Mouse (Mus musculus) limb, embryonic 13.5 days (tissue): ENCODE measurements around the gene Nfia. TPM values are rescaled to one million over a fixed set of nuclear protein-coding genes. Genes with fewer than 3 reads are reported as not detected.

ENCODE experiments used
- ATAC-seq: fragments of 200-750 bp; cut with Nextera tagmentation; 2 replicates; pipeline ENCODE4 v1.8.0; 2017; ENCODE audit warnings: low read depth, moderate number of reproducible peaks, moderate TSS enrichment; ENCODE audit not compliant: low FRiP score
- H3K27ac ChIP-seq: fragments of 300-500 bp; sonication (generic); 2 replicates; pipeline ENCODE4 v1.5.1; 2015; ENCODE audit warnings: inconsistent platforms, mild to moderate bottlenecking, moderate library complexity
- H3K27me3 ChIP-seq: fragments of 300-500 bp; sonication (generic); 2 replicates; pipeline ENCODE4 v1.6.1; 2015; ENCODE audit warnings: mild to moderate bottlenecking, inconsistent platforms
- H3K36me3 ChIP-seq: fragments of 300-500 bp; sonication (generic); 2 replicates; pipeline ENCODE4 v1.6.1; 2015; ENCODE audit warnings: inconsistent platforms, mild to moderate bottlenecking, moderate library complexity
- H3K4me1 ChIP-seq: fragments of 300-500 bp; sonication (generic); 2 replicates; pipeline ENCODE4 v1.6.1; 2015; ENCODE audit warnings: inconsistent platforms
- H3K4me2 ChIP-seq: fragments of 300-500 bp; sonication (generic); replicated peaks from 2 replicates; pipeline ENCODE4 v1.6.1; 2015; ENCODE audit warnings: inconsistent platforms, mild to moderate bottlenecking, moderate library complexity
- H3K4me3 ChIP-seq: fragments of 300-500 bp; sonication (generic); 2 replicates; pipeline ENCODE4 v1.5.1; 2015; ENCODE audit warnings: moderate library complexity, mild to moderate bottlenecking, inconsistent platforms
- H3K9ac ChIP-seq: fragments of 300-500 bp; sonication (generic); 2 replicates; pipeline ENCODE4 v1.6.1; 2015; ENCODE audit warnings: mild to moderate bottlenecking, inconsistent platforms
- H3K9me3 ChIP-seq: fragments of 300-500 bp; sonication (generic); 2 replicates; pipeline ENCODE4 v1.6.1; 2016; ENCODE audit warnings: inconsistent platforms
- WGBS: fragments of 180-500 bp; shearing (Covaris S2); methylation state at CpG from one replicate; pipeline ENCODE4 v1.1.7; 2015; 5-methylcytosine and 5-hydroxymethylcytosine counted together
- polyA plus RNA-seq: library from polyadenylated mRNA; unstranded; fragments of >200 nt; fragmentation: Nextera tagmentation; extraction: Ambion mirVana; gene quantifications from 2 replicates; pipeline ENCODE4 v1.2.1, GENCODE M21; 2015

The Nfia gene
- polyA plus RNA-seq, 1 experiment from 2014 or later, result 88.3 TPM

- Histone ChIP-seq H3K36me3 (0 out of 2 replicates have a peak, but pooled peaks cover 3% of the 10 kb centered on the region), H3K27ac (no peak overlapping the region), H3K9me3 (no peaks in the 10 kb centered on the region), H3K27me3 (no peaks in the 10 kb centered on the region), H3K4me1 (peaks cover 30% of the 10 kb centered on the region), H3K9ac (no peak overlapping the region), H3K4me2 (no peak overlapping the region), H3K4me3 (no peak overlapping the region)
- no peak for ATAC-seq
- 37% methylated on average over 3 of the region's 3 CpGs for WGBS
These were observed 219.3 kb downstream of the Nfia start for GRCm38 (mm10) chr4:97991880-97992279.

- WGBS, result 82% methylated on average over 8 of the region's 8 CpGs
- Histone ChIP-seq H3K27ac (no peak overlapping the region), H3K27me3 (no peaks in the 10 kb centered on the region), H3K9me3 (no peaks in the 10 kb centered on the region), H3K36me3 (peaks cover 14% of the 10 kb centered on the region; the same call in 1 of the 2 replicates), H3K4me3 (no peak overlapping the region), H3K9ac (no peak overlapping the region), H3K4me2 (no peak overlapping the region), H3K4me1 (peaks cover 15% of the 10 kb centered on the region)
- ATAC-seq, result no peak
These were observed 223.6 kb downstream of the Nfia start for GRCm38 (mm10) chr4:97995911-97996712.

GRCm38 (mm10) chr4:97997151-97997817 is 224.8 kb downstream of the Nfia start:
- no peaks in the 10 kb centered on the region for H3K9me3 ChIP-seq
- no peak overlapping the region for H3K27ac ChIP-seq
- H3K4me1 ChIP-seq, result peaks cover 19% of the 10 kb centered on the region
- H3K4me2 ChIP-seq, result no peak overlapping the region
- no peak for ATAC-seq
- H3K9ac ChIP-seq, result no peak overlapping the region
- no peak overlapping the region for H3K4me3 ChIP-seq
- 85% methylated on average over 11 of the region's 11 CpGs for WGBS
- H3K36me3 ChIP-seq, result peaks cover 21% of the 10 kb centered on the region
- no peaks in the 10 kb centered on the region for H3K27me3 ChIP-seq

GRCm38 (mm10) chr4:98002206-98002605 is 229.7 kb downstream of the Nfia start:
- ATAC-seq, result no peak
- 83% methylated on average over 5 of the region's 5 CpGs for WGBS
- no peak overlapping the region for H3K4me2 ChIP-seq
- peaks cover 45% of the 10 kb centered on the region for H3K4me1 ChIP-seq
- no peak overlapping the region for H3K9ac ChIP-seq
- no peaks in the 10 kb centered on the region for H3K27me3 ChIP-seq
- no peak overlapping the region for H3K4me3 ChIP-seq
- no peaks in the 10 kb centered on the region for H3K9me3 ChIP-seq
- peaks cover 24% of the 10 kb centered on the region for H3K36me3 ChIP-seq
- no peak overlapping the region; the same call in 1 of the 2 replicates for H3K27ac ChIP-seq

GRCm38 (mm10) chr4:98003323-98004107 is 231.0 kb downstream of the Nfia start:
- no peak overlapping the region for H3K4me3 ChIP-seq
- no peak overlapping the region; the same call in 1 of the 2 replicates for H3K9ac ChIP-seq
- H3K27me3 ChIP-seq, result no peaks in the 10 kb centered on the region
- H3K9me3 ChIP-seq, result no peaks in the 10 kb centered on the region
- H3K27ac ChIP-seq, result peak overlapping the region; percentile 92
- WGBS, result 17% methylated on average over 12 of the region's 12 CpGs
- peak; percentile 72 for ATAC-seq
- peaks cover 23% of the 10 kb centered on the region for H3K36me3 ChIP-seq
- peak overlapping the region; percentile 35 for H3K4me2 ChIP-seq
- H3K4me1 ChIP-seq, result peaks cover 46% of the 10 kb centered on the region

DNA sequence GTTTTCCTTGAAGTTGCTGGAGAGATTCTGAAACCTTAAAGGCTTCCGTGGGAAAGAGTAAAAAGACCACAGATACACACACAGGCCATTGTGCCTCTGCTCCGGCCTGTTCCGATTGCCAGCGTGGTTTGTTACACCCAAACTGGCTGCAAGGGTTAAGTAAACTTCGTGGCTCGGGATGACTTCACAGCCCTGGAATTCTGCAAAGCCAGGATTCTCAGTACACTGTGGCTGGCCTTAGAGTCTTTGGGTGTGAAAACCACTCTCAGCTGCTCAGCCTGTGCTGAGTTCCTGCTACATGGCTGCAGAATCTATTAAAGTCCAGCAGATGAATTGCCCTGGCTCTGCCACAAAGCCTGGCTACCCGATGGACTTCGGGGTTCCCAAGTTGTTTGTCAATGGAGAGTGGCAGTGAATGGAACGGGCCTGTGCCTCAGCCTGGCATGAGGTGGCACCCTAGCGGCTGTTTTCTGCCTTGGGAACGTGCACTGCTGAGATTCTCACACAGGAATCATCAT is 231.6 kb downstream of the Nfia start:
- H3K4me1 ChIP-seq, result peaks cover 52% of the 10 kb centered on the region
- no peak overlapping the region for H3K4me3 ChIP-seq
- ATAC-seq, result peak; percentile 87
- peaks cover 23% of the 10 kb centered on the region for H3K36me3 ChIP-seq
- peak overlapping the region; percentile 39; the same call in 1 of the 2 replicates for H3K9ac ChIP-seq
- no peaks in the 10 kb centered on the region for H3K9me3 ChIP-seq
- WGBS, result 10% methylated on average over 11 of the region's 11 CpGs
- H3K4me2 ChIP-seq, result peak overlapping the region; percentile 35
- peak overlapping the region; percentile 92 for H3K27ac ChIP-seq
- no peaks in the 10 kb centered on the region for H3K27me3 ChIP-seq

DNA sequence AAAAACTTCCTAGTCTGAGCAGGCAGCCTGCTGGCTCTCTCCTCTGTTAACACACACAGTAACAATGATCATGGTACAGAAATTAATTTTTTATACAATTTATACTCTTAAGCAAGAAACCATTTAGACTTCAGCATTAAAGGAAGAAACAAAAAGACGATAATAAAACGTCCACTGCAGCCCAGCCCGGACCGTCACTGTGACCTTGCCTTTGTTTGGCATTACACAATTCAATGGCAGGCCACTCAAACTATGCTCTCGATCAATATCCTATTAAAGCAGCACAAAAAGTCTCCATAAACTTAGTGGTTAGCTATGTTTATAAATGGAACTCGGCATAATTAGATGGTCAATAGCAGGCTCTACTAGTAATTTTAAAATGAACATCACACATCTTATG is 232.5 kb downstream of the Nfia start:
- ATAC-seq, result no peak
- H3K4me3 ChIP-seq, result no peak overlapping the region
- peaks cover 61% of the 10 kb centered on the region for H3K4me1 ChIP-seq
- H3K27me3 ChIP-seq, result no peaks in the 10 kb centered on the region
- H3K36me3 ChIP-seq, result peaks cover 23% of the 10 kb centered on the region
- no peaks in the 10 kb centered on the region for H3K9me3 ChIP-seq
- 89% methylated on average over 6 of the region's 6 CpGs for WGBS
- no peak overlapping the region for H3K9ac ChIP-seq
- no peak overlapping the region; the same call in 1 of the 2 replicates for H3K4me2 ChIP-seq
- H3K27ac ChIP-seq, result peak overlapping the region; percentile 92

DNA sequence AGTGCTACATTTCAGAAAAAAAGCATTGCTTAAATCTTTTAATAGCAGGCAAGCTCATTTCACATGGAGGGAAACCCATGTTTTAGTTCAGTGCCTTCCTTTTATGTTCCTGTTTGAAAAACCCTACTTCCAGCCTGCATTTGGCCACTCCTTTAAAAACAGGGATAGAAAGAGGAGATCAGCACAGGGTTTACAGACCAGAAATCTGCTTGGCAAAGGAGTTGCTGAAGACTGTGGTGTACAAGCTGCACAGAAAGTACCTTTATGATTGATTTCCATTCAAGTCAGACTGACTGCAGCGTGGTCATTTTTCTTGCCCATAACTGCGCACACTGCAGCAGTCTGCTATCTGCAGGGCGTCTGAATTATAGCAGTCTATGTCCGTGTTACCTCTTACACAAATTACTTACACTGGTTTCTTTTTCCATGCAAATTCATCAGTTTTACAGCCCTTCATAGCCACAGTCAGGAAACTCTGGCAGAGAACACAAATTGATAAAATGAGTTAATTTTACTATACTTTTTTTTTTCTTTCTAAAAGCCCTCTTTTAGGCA is 236.4 kb downstream of the Nfia start:
- no peak overlapping the region for H3K4me3 ChIP-seq
- H3K4me1 ChIP-seq, result peaks cover 37% of the 10 kb centered on the region
- WGBS, result 32% methylated on average over 4 of the region's 4 CpGs
- H3K9ac ChIP-seq, result no peak overlapping the region
- H3K27ac ChIP-seq, result peak overlapping the region; percentile 55; the same call in 1 of the 2 replicates
- ATAC-seq, result no peak
- H3K9me3 ChIP-seq, result no peaks in the 10 kb centered on the region
- peaks cover 3% of the 10 kb centered on the region for H3K36me3 ChIP-seq
- H3K27me3 ChIP-seq, result no peaks in the 10 kb centered on the region
- no peak overlapping the region for H3K4me2 ChIP-seq

DNA sequence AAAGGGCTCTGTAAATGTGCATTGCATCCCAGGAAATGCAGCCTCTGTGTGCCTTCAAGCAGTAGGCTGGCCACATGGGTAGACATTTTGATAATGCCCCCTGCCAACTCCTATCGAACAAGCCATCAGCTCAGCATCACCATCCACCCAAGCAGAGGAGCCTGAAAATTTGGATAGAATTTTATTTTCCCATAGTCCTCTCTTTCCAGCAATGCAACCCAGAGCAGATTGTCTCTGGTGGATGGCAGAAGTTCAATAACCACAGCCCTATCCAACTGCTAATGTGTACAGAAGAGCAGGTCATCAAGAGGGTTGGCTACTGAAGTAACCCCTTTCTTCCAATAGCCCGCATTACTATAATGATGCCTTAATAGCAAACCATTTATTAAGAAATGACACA is 237.4 kb downstream of the Nfia start:
- Histone ChIP-seq H3K4me1 (peaks cover 26% of the 10 kb centered on the region), H3K27me3 (no peaks in the 10 kb centered on the region), H3K36me3 (peaks cover 13% of the 10 kb centered on the region), H3K27ac (no peak overlapping the region), H3K9ac (no peak overlapping the region), H3K9me3 (no peaks in the 10 kb centered on the region), H3K4me3 (no peak overlapping the region), H3K4me2 (no peak overlapping the region)
- no peak for ATAC-seq
- WGBS, result 88% methylated on average over 2 of the region's 2 CpGs

DNA sequence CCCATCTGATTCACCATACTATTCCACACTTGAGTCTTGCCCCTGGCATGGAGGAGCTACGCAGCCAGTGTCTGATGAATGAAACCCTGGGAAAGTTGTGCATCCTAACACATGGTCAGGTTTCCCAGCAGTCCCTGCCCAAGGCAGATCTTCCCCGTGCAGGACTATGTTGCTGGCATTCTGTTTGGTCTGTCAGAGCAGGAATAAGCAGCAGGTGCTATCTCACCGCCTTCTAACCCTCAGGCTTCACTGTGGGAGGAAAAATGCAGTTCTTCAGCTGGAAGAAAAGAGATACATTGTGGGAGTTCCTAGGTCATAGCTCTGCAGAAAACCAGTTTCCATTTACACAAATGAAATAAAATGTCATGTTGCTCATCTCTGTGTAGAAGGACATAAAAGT is 247.3 kb downstream of the Nfia start:
- Histone ChIP-seq H3K4me3 (no peak overlapping the region), H3K4me2 (no peak overlapping the region), H3K4me1 (peaks cover 21% of the 10 kb centered on the region), H3K9ac (no peak overlapping the region), H3K36me3 (peaks cover 79% of the 10 kb centered on the region), H3K9me3 (no peaks in the 10 kb centered on the region), H3K27ac (no peak overlapping the region), H3K27me3 (no peaks in the 10 kb centered on the region)
- 80% methylated on average over 3 of the region's 3 CpGs for WGBS
- ATAC-seq, result no peak

GRCm38 (mm10) chr4:98020836-98021235 is 248.3 kb downstream of the Nfia start:
- Histone ChIP-seq H3K4me3 (no peak overlapping the region), H3K27me3 (no peaks in the 10 kb centered on the region), H3K27ac (no peak overlapping the region), H3K9me3 (no peaks in the 10 kb centered on the region), H3K4me2 (no peak overlapping the region), H3K9ac (no peak overlapping the region), H3K36me3 (peaks cover 74% of the 10 kb centered on the region), H3K4me1 (peaks cover 21% of the 10 kb centered on the region)
- WGBS, result 90% methylated on average over 7 of the region's 7 CpGs
- ATAC-seq, result no peak
